Mouse (Mus musculus) heart, embryonic 15.5 days (tissue): Measurements from ENCODE around the gene E130308A19Rik. TPM values are rescaled to one million over a fixed set of nuclear protein-coding genes. Genes with fewer than 3 reads are reported as not detected.

Experiments
- ATAC-seq: fragments of 200-750 bp; cut with Nextera tagmentation; replicated peaks from 2 replicates; pipeline ENCODE4 v1.8.0; 2017; ENCODE audit warnings: low read depth, moderate TSS enrichment; ENCODE audit not compliant: insufficient number of reproducible peaks, insufficient read depth, low FRiP score
- H3K27ac ChIP-seq: fragments of 300-500 bp; sonication (generic); 2 replicates; pipeline ENCODE4 v1.5.1; 2015; ENCODE audit warnings: mild to moderate bottlenecking, inconsistent platforms
- H3K27me3 ChIP-seq: fragments of 300-500 bp; sonication (generic); 2 replicates; pipeline ENCODE4 v1.6.1; 2015; ENCODE audit warnings: inconsistent platforms
- H3K36me3 ChIP-seq: fragments of 300-500 bp; sonication (generic); 2 replicates; pipeline ENCODE4 v1.6.1; 2015; ENCODE audit warnings: mild to moderate bottlenecking, inconsistent platforms
- H3K4me1 ChIP-seq: fragments of 300-500 bp; sonication (generic); replicated peaks from 2 replicates; pipeline ENCODE4 v1.6.1; 2015; ENCODE audit warnings: inconsistent platforms
- H3K4me2 ChIP-seq: fragments of 300-500 bp; sonication (generic); 2 replicates; pipeline ENCODE4 v1.6.1; 2015; ENCODE audit warnings: inconsistent platforms, mild to moderate bottlenecking, moderate library complexity
- H3K4me3 ChIP-seq: fragments of 300-500 bp; sonication (generic); 2 replicates; pipeline ENCODE4 v1.5.1; 2015; ENCODE audit warnings: mild to moderate bottlenecking, inconsistent platforms
- H3K9ac ChIP-seq: fragments of 300-500 bp; sonication (generic); 2 replicates; pipeline ENCODE4 v1.6.1; 2015; ENCODE audit warnings: mild to moderate bottlenecking, inconsistent platforms
- H3K9me3 ChIP-seq: fragments of 300-500 bp; sonication (generic); replicated peaks from 2 replicates; pipeline ENCODE4 v1.6.1; 2016; ENCODE audit warnings: inconsistent platforms
- WGBS: fragments of 180-500 bp; shearing (Covaris S2); methylation state at CpG from one replicate; pipeline ENCODE4 v1.1.7; 2015; ENCODE audit warnings: mixed read lengths; 5-methylcytosine and 5-hydroxymethylcytosine counted together
- polyA plus RNA-seq: library from polyadenylated mRNA; unstranded; fragments of >200 nt; fragmentation: Nextera tagmentation; extraction: Ambion mirVana; gene quantifications from 2 replicates; pipeline ENCODE4 v1.2.1, GENCODE M21; 2015

Gene E130308A19Rik
- polyA plus RNA-seq, 1 experiment from 2014 or later: 17.3 TPM

- peaks cover 10% of the 10 kb centered on the region; the same call in 1 of the 2 replicates for H3K4me1 ChIP-seq
- no peak overlapping the region for H3K4me3 ChIP-seq
- ATAC-seq: no peak
- H3K27ac ChIP-seq: no peak overlapping the region
- no peak overlapping the region for H3K4me2 ChIP-seq
- no peaks in the 10 kb centered on the region for H3K9me3 ChIP-seq
- H3K9ac ChIP-seq: no peak overlapping the region
- H3K36me3 ChIP-seq: 0 out of 2 replicates have a peak, but pooled peaks cover 3% of the 10 kb centered on the region
- WGBS: 82% methylated on average over 4 of the region's 4 CpGs
- H3K27me3 ChIP-seq: no peaks in the 10 kb centered on the region
These were observed 60.7 kb downstream of the E130308A19Rik start for GRCm38 (mm10) chr4:59686716-59687115.

DNA sequence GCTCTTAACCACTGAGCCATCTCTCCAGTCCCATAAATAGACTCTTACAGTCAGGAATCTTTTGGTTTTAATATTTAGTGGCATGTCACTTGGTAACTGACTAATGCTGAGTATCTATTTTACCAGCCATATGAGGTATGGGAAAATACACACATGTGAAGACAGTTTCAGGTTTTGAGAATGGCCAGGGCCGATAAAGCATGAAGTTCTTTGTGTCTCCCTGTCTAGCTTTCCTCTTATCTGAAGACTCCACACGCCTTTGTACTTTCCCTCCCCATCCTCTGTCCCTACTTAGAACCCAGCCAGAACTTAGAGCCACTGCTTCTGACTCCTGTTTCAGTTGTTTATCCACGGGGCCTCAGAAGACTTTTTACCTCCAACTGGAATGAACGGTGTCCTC is 63.0 kb downstream of the E130308A19Rik start:
- WGBS: 59% methylated on average over 4 of the region's 4 CpGs
- Histone ChIP-seq H3K9me3 (no peaks in the 10 kb centered on the region), H3K4me2 (no peak overlapping the region), H3K4me3 (no peak overlapping the region), H3K4me1 (peaks cover 4% of the 10 kb centered on the region; the same call in 1 of the 2 replicates), H3K27ac (no peak overlapping the region), H3K9ac (no peak overlapping the region), H3K36me3 (0 out of 2 replicates have a peak, but pooled peaks cover 3% of the 10 kb centered on the region), H3K27me3 (no peaks in the 10 kb centered on the region)
- ATAC-seq: no peak

- H3K27me3 ChIP-seq: no peaks in the 10 kb centered on the region
- H3K4me3 ChIP-seq: no peak overlapping the region
- H3K9ac ChIP-seq: no peak overlapping the region
- ATAC-seq: no peak
- WGBS: 87% methylated on average over 4 of the region's 4 CpGs
- no peaks in the 10 kb centered on the region for H3K4me1 ChIP-seq
- no peak overlapping the region for H3K27ac ChIP-seq
- no peak overlapping the region for H3K4me2 ChIP-seq
- H3K36me3 ChIP-seq: 0 out of 2 replicates have a peak, but pooled peaks cover 3% of the 10 kb centered on the region
- H3K9me3 ChIP-seq: no peaks in the 10 kb centered on the region
These were observed 64.1 kb downstream of the E130308A19Rik start for GRCm38 (mm10) chr4:59690145-59690544.

DNA sequence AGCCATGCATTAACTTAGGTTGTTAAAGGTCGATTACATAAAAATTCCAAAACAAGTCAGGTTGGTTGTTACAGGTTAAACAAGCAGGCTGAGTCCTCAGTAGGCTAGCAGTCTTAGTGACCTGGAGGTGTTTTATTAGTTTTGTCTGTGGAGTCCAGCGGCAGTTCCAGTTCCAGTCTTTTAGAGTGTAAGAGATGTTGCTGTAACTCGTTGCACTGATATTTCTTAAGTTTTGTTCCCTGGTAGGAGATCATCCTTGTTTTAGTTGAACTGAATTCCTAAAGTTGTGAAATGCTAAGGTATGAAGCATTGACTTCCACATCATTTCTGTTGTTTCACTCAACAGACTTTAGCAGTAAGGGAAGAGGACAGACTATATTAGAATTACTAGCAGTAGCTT is 70.8 kb downstream of the E130308A19Rik start:
- Histone ChIP-seq H3K36me3 (no peaks in the 10 kb centered on the region), H3K4me1 (peaks cover 7% of the 10 kb centered on the region), H3K9ac (no peak overlapping the region), H3K27ac (no peak overlapping the region), H3K4me2 (no peak overlapping the region), H3K9me3 (no peaks in the 10 kb centered on the region), H3K27me3 (no peaks in the 10 kb centered on the region), H3K4me3 (no peak overlapping the region)
- 84% methylated on average over 3 of the region's 3 CpGs for WGBS
- no peak for ATAC-seq

DNA sequence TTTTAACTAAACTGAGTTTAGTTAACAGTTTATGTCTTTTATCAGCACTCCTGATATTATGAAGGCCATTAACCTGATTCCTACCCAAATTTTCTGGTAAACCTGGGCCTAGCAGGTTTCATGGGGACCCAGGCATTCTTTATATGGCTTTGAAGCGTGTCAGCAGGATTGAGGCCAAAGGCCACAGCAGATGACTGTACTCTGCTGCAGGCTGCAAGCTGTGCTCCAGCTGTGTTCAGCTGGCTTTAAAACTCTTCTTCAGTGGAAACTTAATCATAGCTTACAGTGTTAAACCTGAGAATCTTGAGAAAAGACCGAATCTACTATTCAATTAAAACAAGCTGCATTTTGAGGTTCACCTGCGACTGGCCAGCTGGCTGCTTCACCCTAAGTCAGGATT is 71.9 kb downstream of the E130308A19Rik start:
- 65% methylated on average over 3 of the region's 3 CpGs for WGBS

GRCm38 (mm10) chr4:59699014-59699792 is 73.2 kb downstream of the E130308A19Rik start:
- no peak overlapping the region for H3K4me3 ChIP-seq
- H3K9me3 ChIP-seq: no peaks in the 10 kb centered on the region
- H3K27ac ChIP-seq: no peak overlapping the region
- H3K4me1 ChIP-seq: peaks cover 7% of the 10 kb centered on the region
- no peak overlapping the region for H3K4me2 ChIP-seq
- no peaks in the 10 kb centered on the region for H3K27me3 ChIP-seq
- H3K9ac ChIP-seq: no peak overlapping the region
- WGBS: 79% methylated on average over 4 of the region's 4 CpGs
- H3K36me3 ChIP-seq: no peaks in the 10 kb centered on the region
- no peak for ATAC-seq

More for the DNA sequence above, 71.9 kb downstream of the E130308A19Rik start:
- no peaks in the 10 kb centered on the region for H3K36me3 ChIP-seq
- H3K9ac ChIP-seq: no peak overlapping the region
- H3K4me1 ChIP-seq: peaks cover 7% of the 10 kb centered on the region
- H3K27ac ChIP-seq: no peak overlapping the region
- no peak overlapping the region for H3K4me3 ChIP-seq
- no peaks in the 10 kb centered on the region for H3K9me3 ChIP-seq
- ATAC-seq: no peak
- H3K27me3 ChIP-seq: no peaks in the 10 kb centered on the region
- H3K4me2 ChIP-seq: no peak overlapping the region

DNA sequence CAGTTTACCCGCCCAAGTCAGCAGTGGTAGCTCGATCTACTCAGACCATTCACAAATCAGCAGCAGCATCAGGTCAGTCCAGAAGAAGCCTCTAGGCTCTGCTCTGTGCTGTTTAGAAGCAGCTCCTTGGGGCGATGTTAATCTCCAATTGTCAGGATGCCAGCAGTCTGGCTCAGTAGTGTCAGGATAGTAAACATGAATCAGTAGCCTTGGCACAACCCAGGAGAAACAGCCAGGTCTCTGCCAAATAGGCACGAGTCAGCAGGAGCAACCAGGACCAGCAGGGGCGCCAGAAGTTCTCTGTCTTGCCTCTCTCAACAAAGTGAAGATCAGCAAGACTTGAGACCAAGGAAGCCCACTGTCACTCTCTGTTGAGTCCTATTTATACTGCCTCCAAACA is 83.3 kb downstream of the E130308A19Rik start:
- Histone ChIP-seq H3K4me2 (no peak overlapping the region), H3K36me3 (no peaks in the 10 kb centered on the region), H3K9me3 (no peaks in the 10 kb centered on the region), H3K4me1 (0 out of 2 replicates have a peak, but pooled peaks cover under 1% of the 10 kb centered on the region), H3K27me3 (no peaks in the 10 kb centered on the region), H3K4me3 (no peak overlapping the region), H3K9ac (no peak overlapping the region), H3K27ac (no peak overlapping the region)
- 81% methylated on average over 5 of the region's 5 CpGs for WGBS
- ATAC-seq: no peak

- no peaks in the 10 kb centered on the region for H3K9me3 ChIP-seq
- no peak overlapping the region for H3K9ac ChIP-seq
- H3K4me3 ChIP-seq: no peak overlapping the region
- WGBS: 88% methylated on average over 8 of the region's 8 CpGs
- H3K27me3 ChIP-seq: no peaks in the 10 kb centered on the region
- ATAC-seq: no peak
- no peaks in the 10 kb centered on the region for H3K36me3 ChIP-seq
- no peak overlapping the region for H3K27ac ChIP-seq
- peaks cover 3% of the 10 kb centered on the region; the same call in 1 of the 2 replicates for H3K4me1 ChIP-seq
- no peak overlapping the region for H3K4me2 ChIP-seq
These were observed 84.9 kb downstream of the E130308A19Rik start for GRCm38 (mm10) chr4:59710736-59711389.

DNA sequence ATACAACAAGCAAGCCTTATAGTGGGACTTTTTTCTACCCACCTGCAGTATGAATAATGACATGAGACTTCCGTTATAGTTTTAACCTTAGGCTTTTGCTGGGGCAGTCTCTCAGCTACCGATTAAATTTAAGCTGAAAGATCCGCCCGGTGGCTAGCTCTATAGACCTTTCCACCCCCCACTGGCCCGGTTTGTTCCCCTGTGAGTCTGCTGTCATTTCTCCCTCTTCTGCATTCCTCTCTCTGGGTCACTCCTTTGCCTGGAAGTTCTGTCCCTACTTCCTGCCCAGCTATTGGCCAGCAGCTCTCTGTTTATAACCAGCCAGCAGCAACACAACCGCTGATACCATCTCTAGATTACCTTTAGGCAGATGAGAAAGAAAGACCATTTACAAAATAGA is 86.4 kb downstream of the E130308A19Rik start:
- Histone ChIP-seq H3K9me3 (no peaks in the 10 kb centered on the region), H3K27ac (no peak overlapping the region), H3K4me3 (no peak overlapping the region), H3K9ac (no peak overlapping the region), H3K4me1 (peaks cover 5% of the 10 kb centered on the region; the same call in 1 of the 2 replicates), H3K4me2 (no peak overlapping the region), H3K36me3 (no peaks in the 10 kb centered on the region), H3K27me3 (no peaks in the 10 kb centered on the region)
- WGBS: 48% methylated on average over 6 of the region's 6 CpGs
- no peak for ATAC-seq

- Histone ChIP-seq H3K9ac (no peak overlapping the region), H3K4me1 (peaks cover 5% of the 10 kb centered on the region; the same call in 1 of the 2 replicates), H3K36me3 (no peaks in the 10 kb centered on the region), H3K27me3 (no peaks in the 10 kb centered on the region), H3K4me2 (no peak overlapping the region), H3K4me3 (no peak overlapping the region), H3K9me3 (no peaks in the 10 kb centered on the region), H3K27ac (no peak overlapping the region)
- ATAC-seq: no peak
- WGBS: 89% methylated on average over 2 of the region's 2 CpGs
These were observed 86.9 kb downstream of the E130308A19Rik start for GRCm38 (mm10) chr4:59712955-59713354.

DNA sequence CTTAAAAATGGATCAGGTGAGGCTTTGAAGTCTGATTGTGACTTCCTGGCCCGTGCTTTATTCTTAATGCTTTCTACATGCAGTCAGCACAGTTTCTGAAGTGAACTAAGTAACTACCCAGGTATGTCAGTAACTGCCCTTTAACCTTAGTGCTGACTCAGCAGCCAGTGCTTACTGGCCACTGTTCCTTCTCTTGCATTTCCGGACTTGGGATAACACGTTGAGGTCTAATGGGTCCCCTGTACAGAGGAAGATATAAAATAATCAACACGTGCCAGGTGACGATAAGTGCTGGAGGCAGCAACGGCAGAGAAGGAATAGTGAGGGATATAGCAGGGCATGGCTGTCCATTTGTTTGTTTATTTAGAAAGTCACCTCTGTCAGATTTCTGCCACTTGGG is 88.5 kb downstream of the E130308A19Rik start:
- Histone ChIP-seq H3K9me3 (no peaks in the 10 kb centered on the region), H3K4me2 (no peak overlapping the region), H3K4me1 (peaks cover 5% of the 10 kb centered on the region; the same call in 1 of the 2 replicates), H3K4me3 (no peak overlapping the region), H3K9ac (no peak overlapping the region), H3K36me3 (no peaks in the 10 kb centered on the region), H3K27me3 (no peaks in the 10 kb centered on the region), H3K27ac (no peak overlapping the region)
- ATAC-seq: no peak
- 59% methylated on average over 6 of the region's 6 CpGs for WGBS
